Mouse (Mus musculus): ENCODE results near the gene Casc3. TPM values are rescaled to one million over a fixed set of nuclear protein-coding genes. Genes with fewer than 3 reads are reported as not detected.

The Casc3 gene
- polyA plus RNA-seq, 1 experiment from 2014 or later = 44.9 TPM

DNA sequence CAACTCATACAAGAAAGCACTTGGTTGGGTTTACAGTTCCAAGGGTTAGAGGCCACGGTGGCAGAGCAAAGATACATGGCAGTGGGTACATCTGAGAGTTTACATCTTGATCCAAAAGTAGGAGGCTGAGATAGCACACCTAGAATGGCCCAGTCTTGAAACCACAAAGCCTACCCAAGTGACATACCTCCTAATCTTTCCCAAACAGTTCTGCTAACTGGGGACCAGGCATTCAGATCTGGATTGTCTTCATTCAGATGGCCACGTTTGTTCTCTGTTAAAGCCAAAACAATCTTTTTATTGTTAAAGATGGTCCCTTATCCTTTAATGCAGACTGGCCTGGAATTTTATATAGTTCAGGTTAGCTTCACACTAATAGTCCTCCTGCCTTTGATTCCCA is 23.2 kb downstream of the Casc3 start:
- H3K4me1 ChIP-seq (ENCODE audit: control insufficient read depth, insufficient read depth, low read length) = no peaks in the 10 kb centered on the region
- no peak overlapping the region for H3K27ac ChIP-seq (replicated peaks; ENCODE audit: low read depth, low read length)
- H3K9ac ChIP-seq (ENCODE audit: low read length) = no peak overlapping the region
- 93% methylated on average over 2 of the region's 2 CpGs for WGBS
- no peaks in the 10 kb centered on the region for H3K9me3 ChIP-seq (ENCODE audit: control insufficient read depth, low read length)
- H3K4me2 ChIP-seq (ENCODE audit: low read depth, severe bottlenecking) = no peak overlapping the region
- ATAC-seq (ENCODE audit: insufficient number of reproducible peaks, low FRiP score, low TSS enrichment, low read depth) (no peak), DNase-seq (ENCODE audit: low spot score) (no peak)
- no peaks in the 10 kb centered on the region for H3K27me3 ChIP-seq (ENCODE audit: control insufficient read depth, insufficient read depth, low read length)
- H3K36me3 ChIP-seq (ENCODE audit: control insufficient read depth, insufficient read depth, low read length) = peaks cover 41% of the 10 kb centered on the region
- no peak overlapping the region for H3K4me3 ChIP-seq (ENCODE audit: low read depth, low read length)

DNA sequence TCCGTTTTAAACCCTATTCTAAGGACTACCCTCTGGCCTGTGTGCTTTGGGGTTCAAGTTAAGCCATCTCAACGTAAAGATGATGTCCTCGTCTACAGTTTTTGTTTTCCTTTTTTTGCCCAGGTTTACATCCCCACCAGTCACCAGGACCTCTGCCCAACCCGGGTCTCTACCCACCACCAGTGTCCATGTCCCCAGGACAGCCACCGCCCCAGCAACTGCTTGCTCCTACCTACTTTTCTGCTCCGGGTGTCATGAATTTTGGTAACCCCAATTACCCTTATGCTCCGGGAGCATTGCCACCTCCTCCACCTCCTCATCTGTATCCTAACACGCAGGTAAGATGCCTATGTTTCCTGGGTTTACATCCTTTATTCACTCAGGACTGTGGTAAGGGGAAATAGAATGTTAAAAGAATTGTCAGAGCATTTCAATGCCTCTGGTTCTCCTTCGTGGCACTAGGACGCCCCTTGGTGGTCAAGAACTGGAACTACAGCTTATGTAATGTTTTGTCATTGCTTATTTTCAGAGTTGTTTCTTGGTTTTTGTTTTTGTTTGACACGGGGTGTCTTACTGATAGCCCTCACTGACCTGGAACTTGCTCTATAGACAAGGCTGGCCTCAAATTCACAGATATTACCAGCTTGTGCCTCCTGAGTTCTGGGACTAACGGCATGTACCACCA is 24.5 kb downstream of the Casc3 start:
- no peak for ATAC-seq (ENCODE audit: insufficient number of reproducible peaks, low FRiP score, low TSS enrichment, low read depth)
- 77% methylated on average over 12 of the region's 12 CpGs for WGBS
- Histone ChIP-seq H3K4me2 (ENCODE audit: low read depth, severe bottlenecking) (no peak overlapping the region), H3K27ac (replicated peaks; ENCODE audit: low read depth, low read length) (no peak overlapping the region), H3K4me3 (ENCODE audit: low read depth, low read length) (no peak overlapping the region), H3K36me3 (ENCODE audit: control insufficient read depth, insufficient read depth, low read length) (peaks cover 38% of the 10 kb centered on the region), H3K27me3 (ENCODE audit: control insufficient read depth, insufficient read depth, low read length) (no peaks in the 10 kb centered on the region), H3K9ac (ENCODE audit: low read length) (no peak overlapping the region), H3K9me3 (ENCODE audit: control insufficient read depth, low read length) (no peaks in the 10 kb centered on the region), H3K4me1 (ENCODE audit: control insufficient read depth, insufficient read depth, low read length) (no peaks in the 10 kb centered on the region)
- no peak for DNase-seq (ENCODE audit: low spot score)

DNA sequence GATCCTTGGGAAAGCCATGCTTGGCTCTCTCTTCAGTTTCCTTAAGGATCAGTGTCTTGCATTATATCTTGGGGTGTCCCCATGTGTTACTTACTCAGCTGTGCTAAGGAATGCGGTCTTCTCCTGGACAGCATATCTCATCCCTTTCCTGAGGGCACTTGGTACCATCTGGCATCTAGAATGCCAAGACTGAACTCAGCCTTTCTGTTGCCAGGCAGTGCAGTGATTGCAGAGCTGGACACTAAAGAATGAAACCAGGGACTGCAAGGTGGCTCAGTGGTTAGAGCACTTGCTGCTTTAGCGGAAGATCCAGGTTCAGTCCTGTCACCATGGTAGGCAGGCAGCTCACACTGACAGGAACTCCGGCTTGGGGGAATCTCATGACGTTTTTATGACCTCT is 25.2 kb downstream of the Casc3 start:
- Histone ChIP-seq H3K9me3 (ENCODE audit: control insufficient read depth, low read length) (no peaks in the 10 kb centered on the region), H3K27ac (replicated peaks; ENCODE audit: low read depth, low read length) (no peak overlapping the region), H3K27me3 (ENCODE audit: control insufficient read depth, insufficient read depth, low read length) (no peaks in the 10 kb centered on the region), H3K4me2 (ENCODE audit: low read depth, severe bottlenecking) (no peak overlapping the region), H3K4me1 (ENCODE audit: control insufficient read depth, insufficient read depth, low read length) (no peaks in the 10 kb centered on the region), H3K4me3 (ENCODE audit: low read depth, low read length) (no peak overlapping the region), H3K36me3 (ENCODE audit: control insufficient read depth, insufficient read depth, low read length) (peaks cover 43% of the 10 kb centered on the region), H3K9ac (ENCODE audit: low read length) (no peak overlapping the region)
- DNase-seq (ENCODE audit: low spot score) (no peak), ATAC-seq (ENCODE audit: insufficient number of reproducible peaks, low FRiP score, low TSS enrichment, low read depth) (no peak)
- 76% methylated on average over 4 of the region's 4 CpGs for WGBS

DNA sequence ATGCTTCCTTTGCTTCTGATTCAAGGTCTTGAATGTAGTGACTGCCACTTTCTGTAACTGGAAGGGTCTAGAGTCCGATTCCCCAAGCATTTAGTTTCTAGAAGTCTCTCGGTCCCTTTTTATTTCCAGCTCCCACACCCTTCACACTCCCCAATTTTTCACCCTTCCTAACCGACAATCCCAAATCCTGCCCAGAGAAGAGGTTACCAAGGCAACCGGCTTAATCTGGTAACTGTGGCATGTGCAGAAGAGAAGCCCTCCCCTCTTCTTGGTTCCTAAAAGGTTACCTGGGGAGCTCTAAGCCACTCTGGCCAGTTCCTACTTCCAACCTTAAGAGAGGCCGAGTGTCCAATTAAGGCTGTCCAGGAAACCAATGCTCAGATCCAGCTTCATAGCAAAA is 30.6 kb downstream of the Casc3 start:
- H3K4me1 ChIP-seq (ENCODE audit: control insufficient read depth, insufficient read depth, low read length) = peaks cover 7% of the 10 kb centered on the region; the same call in 1 of the 2 replicates
- no peak overlapping the region for H3K27ac ChIP-seq (replicated peaks; ENCODE audit: low read depth, low read length)
- no peak for DNase-seq (ENCODE audit: low spot score)
- WGBS = 53% methylated on average over 5 of the region's 5 CpGs
- ATAC-seq (ENCODE audit: insufficient number of reproducible peaks, low FRiP score, low TSS enrichment, low read depth) = no peak
- H3K4me2 ChIP-seq (ENCODE audit: low read depth, severe bottlenecking) = no peak overlapping the region
- no peak overlapping the region for H3K4me3 ChIP-seq (ENCODE audit: low read depth, low read length)
- H3K9me3 ChIP-seq (ENCODE audit: control insufficient read depth, low read length) = no peaks in the 10 kb centered on the region
- H3K9ac ChIP-seq (ENCODE audit: low read length) = no peak overlapping the region
- peaks cover 12% of the 10 kb centered on the region for H3K27me3 ChIP-seq (ENCODE audit: control insufficient read depth, insufficient read depth, low read length)
- H3K36me3 ChIP-seq (ENCODE audit: control insufficient read depth, insufficient read depth, low read length) = peaks cover 24% of the 10 kb centered on the region

DNA sequence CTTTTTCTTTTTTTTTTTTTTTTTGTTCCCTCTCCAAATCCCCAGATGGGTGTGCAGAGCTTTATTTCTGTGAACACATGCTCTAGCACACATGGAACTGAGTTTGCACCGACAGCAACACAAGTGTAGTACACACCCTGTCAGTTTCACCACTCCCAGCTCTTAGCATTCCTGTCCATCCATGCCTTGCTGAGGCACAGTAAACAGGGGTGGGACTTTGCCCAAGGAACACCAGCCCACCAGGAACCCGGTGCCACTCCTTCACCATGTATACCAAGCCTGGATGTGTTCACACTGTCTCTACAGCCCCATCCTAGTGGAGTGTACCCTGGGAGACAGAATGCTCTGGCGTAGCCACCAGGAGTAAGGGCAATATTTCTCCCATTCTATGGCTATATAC is 31.0 kb downstream of the Casc3 start:
- Histone ChIP-seq H3K36me3 (ENCODE audit: control insufficient read depth, insufficient read depth, low read length) (peaks cover 23% of the 10 kb centered on the region), H3K27ac (replicated peaks; ENCODE audit: low read depth, low read length) (no peak overlapping the region), H3K9ac (ENCODE audit: low read length) (no peak overlapping the region), H3K4me1 (ENCODE audit: control insufficient read depth, insufficient read depth, low read length) (peaks cover 7% of the 10 kb centered on the region; the same call in 1 of the 2 replicates), H3K4me2 (ENCODE audit: low read depth, severe bottlenecking) (no peak overlapping the region), H3K9me3 (ENCODE audit: control insufficient read depth, low read length) (no peaks in the 10 kb centered on the region), H3K27me3 (ENCODE audit: control insufficient read depth, insufficient read depth, low read length) (peaks cover 12% of the 10 kb centered on the region), H3K4me3 (ENCODE audit: low read depth, low read length) (no peak overlapping the region)
- DNase-seq (ENCODE audit: low spot score) = no peak
- WGBS = 66% methylated on average over 3 of the region's 3 CpGs
- no peak for ATAC-seq (ENCODE audit: insufficient number of reproducible peaks, low FRiP score, low TSS enrichment, low read depth)

DNA sequence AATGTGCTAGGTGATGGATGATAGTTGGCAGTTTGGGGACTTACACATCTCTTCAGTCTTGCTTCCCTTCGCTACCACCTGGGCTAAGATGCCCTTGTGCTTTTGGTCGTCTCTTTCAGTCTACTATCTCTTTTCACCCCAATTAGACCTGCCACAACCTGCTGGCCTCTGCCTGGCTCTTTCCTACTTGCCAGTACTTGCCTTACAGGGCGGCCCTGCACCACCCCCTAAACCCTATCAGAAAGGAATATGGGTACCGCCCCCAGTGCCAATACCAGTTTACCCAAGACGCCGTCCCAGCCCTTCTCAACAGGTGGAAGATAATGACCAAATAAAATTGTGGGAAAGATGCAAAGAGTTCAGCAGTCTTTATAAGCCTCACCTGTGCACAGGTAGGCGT is 31.4 kb downstream of the Casc3 start:
- peak overlapping the region; percentile 99 for H3K4me2 ChIP-seq (ENCODE audit: low read depth, severe bottlenecking)
- no peak overlapping the region for H3K27ac ChIP-seq (replicated peaks; ENCODE audit: low read depth, low read length)
- DNase-seq (ENCODE audit: low spot score) = peak; percentile 45
- 24% methylated on average over 7 of the region's 7 CpGs for WGBS
- H3K4me3 ChIP-seq (ENCODE audit: low read depth, low read length) = 0 out of 2 replicates have a peak overlapping the region, but pooled peaks have one; percentile 68
- H3K36me3 ChIP-seq (ENCODE audit: control insufficient read depth, insufficient read depth, low read length) = peaks cover 23% of the 10 kb centered on the region
- peak; percentile 12; the same call in 1 of the 2 replicates for ATAC-seq (ENCODE audit: insufficient number of reproducible peaks, low FRiP score, low TSS enrichment, low read depth)
- H3K9ac ChIP-seq (ENCODE audit: low read length) = no peak overlapping the region
- H3K4me1 ChIP-seq (ENCODE audit: control insufficient read depth, insufficient read depth, low read length) = peaks cover 7% of the 10 kb centered on the region; the same call in 1 of the 2 replicates
- H3K9me3 ChIP-seq (ENCODE audit: control insufficient read depth, low read length) = no peaks in the 10 kb centered on the region
- peaks cover 12% of the 10 kb centered on the region for H3K27me3 ChIP-seq (ENCODE audit: control insufficient read depth, insufficient read depth, low read length)

DNA sequence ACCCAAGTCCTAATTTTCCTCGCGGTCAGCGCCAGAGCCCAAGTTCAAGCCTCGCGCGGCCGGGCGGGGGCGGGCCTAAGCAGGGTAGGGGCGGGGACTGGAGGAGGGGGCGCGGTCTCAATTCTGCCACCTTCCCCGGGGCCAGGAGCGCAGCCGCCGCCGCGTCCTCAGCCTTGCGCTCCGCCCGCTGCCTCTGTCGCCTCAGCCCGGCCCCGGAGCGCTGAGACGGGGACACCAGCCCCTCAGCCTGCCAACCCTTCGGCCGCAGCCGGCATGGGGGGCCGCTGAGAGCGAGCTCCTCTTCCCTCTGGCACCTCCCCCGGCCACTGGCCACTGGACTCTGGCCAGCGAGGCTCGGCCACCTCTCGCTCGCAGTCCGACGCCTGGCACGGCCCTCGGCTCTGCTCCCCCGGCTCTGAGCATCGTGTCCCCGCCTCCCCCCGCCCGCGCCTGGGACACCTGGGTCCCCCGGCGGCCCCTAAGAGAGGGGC is 32.0 kb downstream of the Casc3 start, which contains the start of gene Rapgefl1:
Rapgefl1 (plus strand) TSS at position 135 of the 491 bp plus-strand sequence.
- H3K4me3 ChIP-seq (ENCODE audit: low read depth, low read length) = peak within 1 kb of the TSS; percentile 68
- no peaks in the 10 kb centered on the region for H3K9me3 ChIP-seq (ENCODE audit: control insufficient read depth, low read length)
- under 1% methylated on average over 40 of the region's 48 CpGs for WGBS

DNA sequence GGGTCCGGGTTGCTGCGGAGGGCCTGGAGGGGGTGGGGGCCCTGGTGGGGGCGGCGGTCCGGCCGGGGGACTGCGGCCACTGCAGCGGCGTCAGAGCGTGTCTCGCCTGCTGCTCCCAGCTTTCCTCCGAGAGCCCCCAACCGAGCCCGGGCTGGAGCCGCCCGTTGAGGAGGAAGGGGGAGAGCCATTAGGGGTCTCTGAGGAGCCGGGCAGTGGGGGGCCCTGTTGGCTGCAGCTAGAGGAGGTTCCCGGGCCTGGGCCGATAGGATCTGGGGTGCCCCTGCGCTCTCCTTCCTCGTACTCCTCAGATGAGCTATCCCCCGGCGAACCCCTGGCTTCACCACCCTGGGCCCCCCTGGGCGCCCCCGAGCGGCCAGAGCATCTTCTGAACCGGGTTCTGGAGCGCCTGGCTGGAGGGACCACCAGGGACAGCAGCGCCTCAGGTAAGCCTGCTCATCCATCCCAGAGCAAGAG is 32.6 kb downstream of the Casc3 start:
- Histone ChIP-seq H3K9ac (ENCODE audit: low read length) (peak overlapping the region; percentile 71), H3K4me2 (ENCODE audit: low read depth, severe bottlenecking) (peak overlapping the region; percentile 99), H3K36me3 (ENCODE audit: control insufficient read depth, insufficient read depth, low read length) (peaks cover 13% of the 10 kb centered on the region; the same call in 1 of the 2 replicates), H3K4me1 (ENCODE audit: control insufficient read depth, insufficient read depth, low read length) (peaks cover 7% of the 10 kb centered on the region; the same call in 1 of the 2 replicates), H3K27ac (replicated peaks; ENCODE audit: low read depth, low read length) (no peak overlapping the region), H3K27me3 (ENCODE audit: control insufficient read depth, insufficient read depth, low read length) (peaks cover 12% of the 10 kb centered on the region), H3K4me3 (ENCODE audit: low read depth, low read length) (peak overlapping the region; percentile 68), H3K9me3 (ENCODE audit: control insufficient read depth, low read length) (no peaks in the 10 kb centered on the region)
- 2% methylated on average over 26 of the region's 29 CpGs for WGBS
- DNase-seq (ENCODE audit: low spot score) (peak; percentile 48), ATAC-seq (ENCODE audit: insufficient number of reproducible peaks, low FRiP score, low TSS enrichment, low read depth) (0 out of 2 replicates have a peak, but pooled peaks have one; percentile 4)

More for the DNA sequence above, 32.0 kb downstream of the Casc3 start, which contains the start of gene Rapgefl1:
- Histone ChIP-seq H3K27me3 (ENCODE audit: control insufficient read depth, insufficient read depth, low read length) (peaks cover 12% of the 10 kb centered on the region), H3K9ac (ENCODE audit: low read length) (peak within 1 kb of the TSS; percentile 71), H3K27ac (replicated peaks; ENCODE audit: low read depth, low read length) (0 out of 2 replicates have a peak within 1 kb of the TSS, but pooled peaks have one; percentile 33), H3K36me3 (ENCODE audit: control insufficient read depth, insufficient read depth, low read length) (peaks cover 18% of the 10 kb centered on the region; the same call in 1 of the 2 replicates), H3K4me1 (ENCODE audit: control insufficient read depth, insufficient read depth, low read length) (peaks cover 7% of the 10 kb centered on the region; the same call in 1 of the 2 replicates), H3K4me2 (ENCODE audit: low read depth, severe bottlenecking) (peak within 1 kb of the TSS; percentile 99)
- peak; percentile 89 for DNase-seq (ENCODE audit: low spot score)
- ATAC-seq (ENCODE audit: insufficient number of reproducible peaks, low FRiP score, low TSS enrichment, low read depth) = peak; percentile 83

Measured in limb, embryonic 11.5 days (tissue).